Mouse (Mus musculus) CH12F3 (cell line): Measurements from ENCODE around the gene Guca1b.
"Not testable (repeated sequence)": the region's sequence is repeated elsewhere in the genome, so short reads cannot be mapped to it uniquely, and the experiment has no call there.

ENCODE experiments used
- in situ Hi-C: fragments of 300-500 bp; cut with MboI; formaldehyde crosslinking; loops from 2 replicates; pipeline ENCODE4 v1.14.3; 2020; ENCODE audit warnings: low sequenced_read_pairs

The Guca1b gene

GRCm38 (mm10) chr17:47408558-47408898 lies 23.3 kb downstream of the Guca1b start:
- in situ Hi-C loops, result no loop called here

- in situ Hi-C loops, result not testable (repeated sequence)
These were observed 25.0 kb downstream of the Guca1b start for GRCm38 (mm10) chr17:47409897-47410861.

GRCm38 (mm10) chr17:47420195-47420594 lies 35.0 kb downstream of the Guca1b start:
- in situ Hi-C loops, result no loop called here

GRCm38 (mm10) chr17:47421566-47421965 lies 36.4 kb downstream of the Guca1b start:
- in situ Hi-C loops, result no loop called here

- in situ Hi-C loops, result not testable (repeated sequence)
These were observed 37.4 kb downstream of the Guca1b start for GRCm38 (mm10) chr17:47422616-47423015.

GRCm38 (mm10) chr17:47424186-47424585 lies 39.0 kb downstream of the Guca1b start:
- in situ Hi-C loops, result no loop called here

GRCm38 (mm10) chr17:47427316-47427715 lies 42.1 kb downstream of the Guca1b start:
- in situ Hi-C loops, result no loop called here

- in situ Hi-C loops, result no loop called here
These were observed 43.7 kb downstream of the Guca1b start for GRCm38 (mm10) chr17:47428831-47429304.

- in situ Hi-C loops, result no loop called here
These were observed 45.6 kb downstream of the Guca1b start for GRCm38 (mm10) chr17:47430815-47431214.

GRCm38 (mm10) chr17:47436156-47436906 lies 51.1 kb downstream of the Guca1b start, which contains the start of gene AI661453:
TSS of gene AI661453 (plus strand) at chr17:47436615.
- in situ Hi-C loops, result no loop called here

- in situ Hi-C loops, result no loop called here
These were observed 51.8 kb downstream of the Guca1b start, which contains the start of gene 1700001C19Rik for GRCm38 (mm10) chr17:47436907-47437547. TSS of gene 1700001C19Rik (minus strand) at chr17:47437376.

- in situ Hi-C loops, result no loop called here
These were observed 53.4 kb downstream of the Guca1b start for GRCm38 (mm10) chr17:47438611-47439010.

GRCm38 (mm10) chr17:47439396-47440028 lies 54.3 kb downstream of the Guca1b start:
- in situ Hi-C loops, result no loop called here

- in situ Hi-C loops, result no loop called here
These were observed 55.2 kb downstream of the Guca1b start for GRCm38 (mm10) chr17:47440359-47440890.

GRCm38 (mm10) chr17:47441296-47442051 lies 56.3 kb downstream of the Guca1b start:
- in situ Hi-C loops, result no loop called here

- in situ Hi-C loops, result no loop called here
These were observed 57.1 kb downstream of the Guca1b start for GRCm38 (mm10) chr17:47442271-47442670.
